Mouse (Mus musculus) CD8-positive naive resting alpha-beta T cell, adult 2 months (primary cell): ENCODE measurements around the gene Ess2.
A peak's percentile ranks its signal among the peaks of the same experiment; 100 is the strongest.

Experiments used
- DNase-seq, 2 experiments: peaks; one replicate each; pipeline ENCODE4 v3.0.0; 2022; ENCODE audit warnings: low read depth in 2 of 2, low spot score in 2 of 2

Gene Ess2

GRCm38 (mm10) chr16:17921325-17922162 is 10.4 kb upstream of the Ess2 start:
- peak; percentile 88 to 89 for DNase-seq

GRCm38 (mm10) chr16:17920586-17920985 is 9.4 kb upstream of the Ess2 start:
- no peak for DNase-seq

GRCm38 (mm10) chr16:17914307-17915249 is 3.4 kb upstream of the Ess2 start, which contains the start of gene Gsc2:
Gene Gsc2, minus strand, starts transcription at chr16:17915059.
- DNase-seq = no peak

GRCm38 (mm10) chr16:17898462-17898861 is 12.7 kb downstream of the Ess2 start, which contains the start of the genes Dgcr2 and Tssk2:
Gene Dgcr2, minus strand, starts transcription at chr16:17898562.
Gene Tssk2, plus strand, starts transcription at chr16:17898637.
- no peak for DNase-seq

- DNase-seq = no peak
Measured at GRCm38 (mm10) chr16:17896091-17896490, 15.1 kb downstream of the Ess2 start.

GRCm38 (mm10) chr16:17893923-17894322 is 17.2 kb downstream of the Ess2 start, which contains the start of gene Tssk1:
Gene Tssk1, plus strand, starts transcription at chr16:17894223.
- DNase-seq = no peak

GRCm38 (mm10) chr16:17892606-17893005 is 18.5 kb downstream of the Ess2 start:
- DNase-seq = no peak

- peak; percentile 96 to 98 for DNase-seq
Measured at GRCm38 (mm10) chr16:17891567-17891959, 19.6 kb downstream of the Ess2 start, which contains the start of gene Gm20518. Gene Gm20518, minus strand, starts transcription at chr16:17891671.

GRCm38 (mm10) chr16:17890917-17891566 is 20.1 kb downstream of the Ess2 start:
- peak in 1 of 2 experiments; percentile 7 for DNase-seq

GRCm38 (mm10) chr16:17890342-17890727 is 20.8 kb downstream of the Ess2 start:
- DNase-seq = no peak

- DNase-seq = no peak
Measured at GRCm38 (mm10) chr16:17889689-17890341, 21.3 kb downstream of the Ess2 start.

GRCm38 (mm10) chr16:17884116-17884515 is 27.0 kb downstream of the Ess2 start:
- no peak for DNase-seq

GRCm38 (mm10) chr16:17882196-17882595 is 29.0 kb downstream of the Ess2 start:
- no peak for DNase-seq

GRCm38 (mm10) chr16:17879571-17879970 is 31.6 kb downstream of the Ess2 start:
- no peak for DNase-seq

GRCm38 (mm10) chr16:17876096-17876495 is 35.1 kb downstream of the Ess2 start:
- DNase-seq = no peak

GRCm38 (mm10) chr16:17875174-17875573 is 36.0 kb downstream of the Ess2 start:
- no peak for DNase-seq

GRCm38 (mm10) chr16:17872995-17873394 is 38.2 kb downstream of the Ess2 start:
- DNase-seq = no peak

GRCm38 (mm10) chr16:17871248-17871647 is 39.9 kb downstream of the Ess2 start:
- DNase-seq = no peak

GRCm38 (mm10) chr16:17865770-17866169 is 45.4 kb downstream of the Ess2 start:
- no peak for DNase-seq

- no peak for DNase-seq
Measured at GRCm38 (mm10) chr16:17865293-17865692, 45.9 kb downstream of the Ess2 start.
